Mouse (Mus musculus): Measurements from ENCODE around the gene Kcnn4.

GRCm38 (mm10) chr7:24346444-24346843 lies 23.6 kb upstream of the Kcnn4 start:
- no peak for TF ChIP-seq CTCF (IDR thresholded peaks at IDR 0.05; ENCODE audit: insufficient read depth, low read length)
- no peak for TF ChIP-seq POLR2A (IDR thresholded peaks at IDR 0.05; ENCODE audit: borderline replicate concordance, extremely low read depth, low read depth, low read length)
